Mouse (Mus musculus): ENCODE data around the gene Eif5a. TPM values are rescaled to one million over a fixed set of nuclear protein-coding genes. Genes with fewer than 3 reads are reported as not detected.

Eif5a gene
- total and polyA plus RNA-seq, 3 experiments: 1,419 to 3,314 (median 2,729) TPM

DNA sequence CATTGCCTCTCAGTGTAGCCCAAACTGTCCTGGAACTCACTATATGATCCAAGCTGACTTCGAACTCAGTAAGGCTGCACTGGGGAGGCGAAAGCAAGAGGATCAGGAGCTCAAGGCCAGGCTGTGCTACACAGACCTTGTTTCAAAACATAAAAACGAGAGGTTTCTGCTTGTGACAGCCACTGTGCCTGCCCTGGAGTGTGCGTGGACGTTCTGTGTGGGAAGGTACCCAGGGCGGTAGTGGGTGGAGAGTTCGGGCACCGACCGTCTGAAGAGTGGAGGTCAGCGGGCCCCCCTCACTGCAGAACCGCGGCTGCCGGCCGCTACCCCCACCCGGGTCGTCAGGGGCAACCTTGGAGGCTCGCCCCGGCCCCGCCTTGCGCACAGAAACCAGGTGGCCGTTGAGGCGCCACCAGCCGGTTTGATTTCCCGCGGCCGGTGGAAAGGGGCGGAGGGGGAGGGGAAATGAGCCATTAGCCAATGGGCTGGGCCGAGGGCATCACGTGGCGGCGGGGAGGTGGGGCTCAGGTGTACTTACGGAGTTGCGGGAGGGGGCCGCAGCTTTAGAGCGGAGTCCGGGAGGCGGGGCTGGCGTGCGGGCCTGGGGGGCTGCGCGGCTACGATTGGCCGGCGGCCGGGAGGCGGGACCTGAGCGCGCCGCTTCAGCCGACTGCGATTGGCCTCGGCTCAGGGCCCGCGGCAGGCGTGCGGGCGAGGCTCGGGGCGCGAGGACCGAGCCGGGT lies 13.6 kb upstream of the Eif5a start, which contains the start of gene Ybx2:
TSS of gene Ybx2 (plus strand) at position 660 of the 743 bp plus-strand sequence.
- DNase-seq (ENCODE audit: extremely low read depth): peak; percentile 70
- Histone ChIP-seq H3K27ac (ENCODE audit: insufficient read depth, low read depth) (no peak within 1 kb of the TSS), H3K27me3 (replicated peaks) (peaks cover 60% of the 10 kb centered on the region), H3K9ac (ENCODE audit: insufficient read depth, low read depth) (peak within 1 kb of the TSS; percentile 3; the same call in 1 of the 2 replicates), H3K36me3 (replicated peaks in 1 of 2; ENCODE audit: control insufficient read depth in 1 of 2, insufficient read depth in 1 of 2, low read length in 1 of 2) (no peaks in the 10 kb centered on the region), H3K79me2 (replicated peaks; ENCODE audit: control insufficient read depth, extremely low read depth, insufficient read depth, poor library complexity, severe bottlenecking) (no peaks in the 10 kb centered on the region), H3K4me1 (ENCODE audit: control insufficient read depth in 1 of 2, insufficient read depth in 2 of 2) (peaks cover 5 to 53% of the 10 kb centered on the region in 2 experiments), H3K9me3 (replicated peaks; ENCODE audit: low read length) (no peaks in the 10 kb centered on the region), H3K4me2 (ENCODE audit: insufficient read depth, low read depth, poor library complexity, severe bottlenecking) (peak within 1 kb of the TSS; percentile 92), H3K4me3 (replicated peaks in 1 of 3; ENCODE audit: low read depth in 2 of 3, low read length in 2 of 3, poor library complexity in 1 of 3) (peak within 1 kb of the TSS in 2 of 3 experiments; percentile 34 to 51)
- dilution Hi-C loops (cut with MboI; ENCODE audit: extremely low pct_ligation_motif_present, extremely low pct_unique_long_range_greater_than_20kb, low sequenced_read_pairs) (no loop called here), in situ Hi-C loops (cut with MboI; ENCODE audit: low pct_ligation_motif_present, low pct_unique_long_range_greater_than_20kb, low sequenced_read_pairs) (no loop called here)
- 0 out of 2 replicates have a peak, but pooled peaks have one; percentile 45 for TF ChIP-seq MAZ (IDR thresholded peaks at IDR 0.05; ENCODE audit: low read depth, low read length)
- TF ChIP-seq ZMIZ1 (IDR thresholded peaks at IDR 0.05; ENCODE audit: low read depth, low read length): no peak
- peak; percentile 80 for TF ChIP-seq CHD2 (IDR thresholded peaks at IDR 0.05; ENCODE audit: low read length)
- TF ChIP-seq BHLHE40 (IDR thresholded peaks at IDR 0.05; ENCODE audit: low read depth, low read length): peak; percentile 13; the same call in 1 of the 2 replicates
- no peak for TF ChIP-seq MYC (IDR thresholded peaks at IDR 0.05; ENCODE audit: low read depth, low read length)
- TF ChIP-seq GABPA (IDR thresholded peaks at IDR 0.05; ENCODE audit: insufficient replicate concordance, low read depth, low read length): no peak
- no peak for TF ChIP-seq ETS1 (conservative IDR thresholded peaks at IDR 0.05; ENCODE audit: low read depth, low read length)
- TF ChIP-seq ELF1 (IDR thresholded peaks at IDR 0.05; ENCODE audit: low read depth, low read length): 0 out of 2 replicates have a peak, but pooled peaks have one; percentile 10
- peak; percentile 11; the same call in 1 of the 2 replicates for TF ChIP-seq SIN3A (IDR thresholded peaks at IDR 0.05; ENCODE audit: low read length)
- no peak for TF ChIP-seq E2F4 (IDR thresholded peaks at IDR 0.05; ENCODE audit: insufficient replicate concordance, low read depth, low read length)
- TF ChIP-seq MXI1 (IDR thresholded peaks at IDR 0.05; ENCODE audit: low read depth, low read length): 0 out of 2 replicates have a peak, but pooled peaks have one; percentile 54
- peak; percentile 92 for TF ChIP-seq MAX (IDR thresholded peaks at IDR 0.05; ENCODE audit: low read length)
- peak; percentile 97 for TF ChIP-seq USF1 (IDR thresholded peaks at IDR 0.05; ENCODE audit: low read depth, low read length)
- TF ChIP-seq USF2 (conservative IDR thresholded peaks at IDR 0.05; ENCODE audit: low read depth, low read length): peak; percentile 92
- no peak for TF ChIP-seq UBTF (IDR thresholded peaks at IDR 0.05; ENCODE audit: low read depth, low read length)
- TF ChIP-seq SMC3 (IDR thresholded peaks at IDR 0.05; ENCODE audit: low read depth, low read length): no peak
- peak; percentile 64 for TF ChIP-seq TCF12 (IDR thresholded peaks at IDR 0.05; ENCODE audit: low read depth, low read length)

DNA sequence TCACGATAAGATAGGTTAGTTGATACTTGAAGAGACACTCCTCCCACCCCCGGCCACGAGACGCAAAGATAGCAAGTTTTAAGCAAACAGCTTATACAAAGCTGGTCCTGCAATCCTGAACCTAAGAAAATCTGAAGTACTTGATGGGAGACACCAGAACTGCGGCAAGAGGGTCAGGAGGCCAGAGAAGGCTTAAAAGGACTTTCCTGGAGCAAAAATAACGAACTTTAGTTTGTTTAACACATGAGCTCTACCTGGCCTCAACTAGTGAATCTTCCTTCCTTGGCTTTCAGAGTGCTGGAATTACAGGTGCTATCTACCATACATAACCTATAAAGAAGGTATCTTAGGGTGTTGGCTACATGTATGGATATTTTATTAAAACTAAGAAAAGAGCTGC lies 12.9 kb upstream of the Eif5a start:
- peak overlapping the region; percentile 92 for H3K4me2 ChIP-seq (ENCODE audit: insufficient read depth, low read depth, poor library complexity, severe bottlenecking)
- no peaks in the 10 kb centered on the region for H3K9me3 ChIP-seq (replicated peaks; ENCODE audit: low read length)
- no peaks in the 10 kb centered on the region for H3K36me3 ChIP-seq (replicated peaks in 1 of 2; ENCODE audit: control insufficient read depth in 1 of 2, insufficient read depth in 1 of 2, low read length in 1 of 2)
- no peaks in the 10 kb centered on the region for H3K79me2 ChIP-seq (replicated peaks; ENCODE audit: control insufficient read depth, extremely low read depth, insufficient read depth, poor library complexity, severe bottlenecking)
- peaks cover 5 to 59% of the 10 kb centered on the region in 2 experiments for H3K4me1 ChIP-seq (ENCODE audit: control insufficient read depth in 1 of 2, insufficient read depth in 2 of 2)
- H3K4me3 ChIP-seq (replicated peaks in 1 of 3; ENCODE audit: low read depth in 2 of 3, low read length in 2 of 3, poor library complexity in 1 of 3): no peak overlapping the region
- no peak overlapping the region for H3K27ac ChIP-seq (ENCODE audit: insufficient read depth, low read depth)
- TF ChIP-seq MYC (IDR thresholded peaks at IDR 0.05; ENCODE audit: low read depth, low read length) (0 out of 2 replicates have a peak, but pooled peaks have one; percentile 8), HCFC1 (IDR thresholded peaks at IDR 0.05; ENCODE audit: low read depth, low read length) (no peak; the same call in 1 of the 2 replicates), RCOR1 (conservative IDR thresholded peaks at IDR 0.05; ENCODE audit: low read depth, low read length) (0 out of 2 replicates have a peak, but pooled peaks have one; percentile 53), SIN3A (IDR thresholded peaks at IDR 0.05; ENCODE audit: low read length) (peak; percentile 39), E2F4 (IDR thresholded peaks at IDR 0.05; ENCODE audit: insufficient replicate concordance, low read depth, low read length) (0 out of 2 replicates have a peak, but pooled peaks have one; percentile 33)
- no peak for DNase-seq (ENCODE audit: extremely low read depth)
- H3K27me3 ChIP-seq (replicated peaks): peaks cover 55% of the 10 kb centered on the region
- dilution Hi-C loops (cut with MboI; ENCODE audit: extremely low pct_ligation_motif_present, extremely low pct_unique_long_range_greater_than_20kb, low sequenced_read_pairs) (no loop called here), in situ Hi-C loops (cut with MboI; ENCODE audit: low pct_ligation_motif_present, low pct_unique_long_range_greater_than_20kb, low sequenced_read_pairs) (no loop called here)
- no peak overlapping the region; the same call in 1 of the 2 replicates for H3K9ac ChIP-seq (ENCODE audit: insufficient read depth, low read depth)
